Mouse (Mus musculus) forebrain, embryonic 14.5 days (tissue): Measurements from ENCODE around the gene Tpm1. TPM values are rescaled to one million over a fixed set of nuclear protein-coding genes. Genes with fewer than 3 reads are reported as not detected.

Experiments
- ATAC-seq: fragments of 200-750 bp; cut with Nextera tagmentation; 2 replicates; pipeline ENCODE4 v1.8.0; 2017; ENCODE audit warnings: mild to moderate bottlenecking, moderate library complexity
- DNase-seq: peaks from one replicate; pipeline ENCODE4 v3.0.0-alpha.2; 2015; ENCODE audit warnings: low spot score
- H3K27ac ChIP-seq: fragments of 300-500 bp; sonication (generic); 2 replicates; pipeline ENCODE4 v1.5.1; 2014; ENCODE audit warnings: low read depth, mild to moderate bottlenecking, control low read depth, low read length, moderate library complexity
- H3K27me3 ChIP-seq: fragments of 300-500 bp; sonication (generic); replicated peaks from 2 replicates; pipeline ENCODE4 v1.6.1; 2014; ENCODE audit warnings: low read length, control low read depth, mixed read lengths; ENCODE audit not compliant: control insufficient read depth, insufficient read depth
- H3K36me3 ChIP-seq: fragments of 300-500 bp; sonication (generic); 2 replicates; pipeline ENCODE4 v1.6.1; 2014; ENCODE audit warnings: low read length, control low read depth; ENCODE audit not compliant: control insufficient read depth, insufficient read depth
- H3K4me1 ChIP-seq: fragments of 300-500 bp; sonication (generic); 2 replicates; pipeline ENCODE4 v1.6.1; 2014; ENCODE audit warnings: antibody characterized with exemption, low read length, control low read depth; ENCODE audit not compliant: control insufficient read depth, insufficient read depth
- H3K4me2 ChIP-seq: fragments of 300-500 bp; sonication (generic); 2 replicates; pipeline ENCODE4 v1.6.1; 2014; ENCODE audit warnings: mild to moderate bottlenecking, control low read depth, low read length
- H3K4me3 ChIP-seq: fragments of 300-500 bp; sonication (generic); 2 replicates; pipeline ENCODE4 v1.5.1; 2014; ENCODE audit warnings: low read depth, low read length, control low read depth
- H3K9ac ChIP-seq: fragments of 300-500 bp; sonication (generic); 2 replicates; pipeline ENCODE4 v1.6.1; 2014; ENCODE audit warnings: mild to moderate bottlenecking, low read length, control low read depth, moderate library complexity
- H3K9me3 ChIP-seq: fragments of 300-500 bp; sonication (generic); replicated peaks from 2 replicates; pipeline ENCODE4 v1.6.1; 2016; ENCODE audit warnings: low read length, control low read depth, mixed read lengths; ENCODE audit not compliant: control insufficient read depth
- WGBS: fragments of 180-500 bp; shearing (Covaris S2); extraction: QIAGEN DNeasy Blood & Tissue Kit; methylation state at CpG from one replicate; pipeline ENCODE4 v1.1.7; 2014; 5-methylcytosine and 5-hydroxymethylcytosine counted together
- polyA plus RNA-seq: library from polyadenylated mRNA; unstranded; fragments of >200 nt; fragmentation: Nextera tagmentation; extraction: Ambion mirVana; gene quantifications from 2 replicates; pipeline ENCODE4 v1.2.1, GENCODE M21; 2014

Gene Tpm1
- polyA plus RNA-seq, 1 experiment from 2014 or later = 104 TPM

DNA sequence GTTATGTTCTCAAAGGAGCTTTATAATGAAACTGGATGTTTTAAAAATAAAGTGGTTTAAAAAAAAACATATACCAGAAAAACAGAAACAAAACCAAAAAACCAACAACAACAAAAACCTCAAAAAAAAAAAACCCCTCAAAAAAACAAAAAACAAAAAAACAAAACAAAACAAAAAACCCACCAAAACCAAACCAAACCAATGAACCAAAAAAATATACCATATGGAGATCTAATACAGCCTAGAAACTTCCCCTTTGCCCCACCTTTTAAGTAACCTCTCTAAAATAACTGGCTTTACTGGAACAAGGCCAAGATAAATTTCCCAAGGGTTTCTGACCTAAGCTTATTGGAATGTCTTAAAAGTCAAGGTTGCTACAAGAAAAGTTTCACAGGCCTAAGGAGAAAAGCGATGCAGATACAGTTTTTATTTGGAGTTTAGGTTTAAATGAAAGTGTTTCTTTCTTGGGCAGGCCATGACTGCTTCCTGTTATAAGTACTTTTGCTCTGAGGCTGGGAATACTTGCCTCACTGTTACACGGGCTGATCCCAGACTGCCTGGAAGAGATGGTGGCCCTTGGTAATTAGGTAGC lies 12.6 kb downstream of the Tpm1 start:
- ATAC-seq (no peak), DNase-seq (no peak)
- no peak overlapping the region for H3K4me3 ChIP-seq
- no peak overlapping the region for H3K9ac ChIP-seq
- H3K36me3 ChIP-seq = peaks cover 47% of the 10 kb centered on the region
- peaks cover 17% of the 10 kb centered on the region for H3K4me1 ChIP-seq
- H3K4me2 ChIP-seq = no peak overlapping the region
- H3K9me3 ChIP-seq = peaks cover 7% of the 10 kb centered on the region
- no peak overlapping the region for H3K27ac ChIP-seq
- H3K27me3 ChIP-seq = no peaks in the 10 kb centered on the region
- WGBS = 71% methylated on average over 2 of the region's 2 CpGs

DNA sequence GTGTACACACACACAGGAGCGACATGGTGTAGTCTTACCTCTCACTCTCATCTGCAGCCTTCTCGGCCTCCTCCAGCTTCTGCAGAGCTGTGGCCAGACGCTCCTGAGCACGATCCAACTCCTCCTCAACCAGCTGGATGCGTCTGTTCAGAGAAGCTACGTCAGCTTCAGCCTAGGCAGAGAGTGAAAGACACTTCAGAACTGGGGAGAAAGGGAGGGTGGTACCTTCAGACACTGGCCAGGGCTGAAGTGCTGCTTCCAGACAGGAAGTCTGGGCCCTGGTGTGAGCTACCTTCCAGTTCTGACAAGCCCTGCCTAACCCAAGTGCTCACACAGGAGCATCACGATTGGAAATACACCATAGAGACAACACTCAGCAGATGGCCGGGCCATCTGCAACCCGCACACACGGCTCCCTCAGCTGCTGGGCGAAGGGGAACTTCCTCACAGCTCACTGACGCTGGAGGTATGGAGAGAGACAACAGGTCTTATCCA lies 13.2 kb downstream of the Tpm1 start:
- no peak overlapping the region for H3K9ac ChIP-seq
- WGBS = 85% methylated on average over 12 of the region's 12 CpGs
- ATAC-seq = peak; percentile 52; the same call in 1 of the 2 replicates
- H3K4me3 ChIP-seq = no peak overlapping the region
- H3K36me3 ChIP-seq = peaks cover 51% of the 10 kb centered on the region
- peaks cover 10% of the 10 kb centered on the region for H3K4me1 ChIP-seq
- H3K9me3 ChIP-seq = peaks cover 7% of the 10 kb centered on the region
- peak overlapping the region; percentile 46; the same call in 1 of the 2 replicates for H3K27ac ChIP-seq
- peak; percentile 66 for DNase-seq
- no peak overlapping the region for H3K4me2 ChIP-seq
- H3K27me3 ChIP-seq = no peaks in the 10 kb centered on the region

DNA sequence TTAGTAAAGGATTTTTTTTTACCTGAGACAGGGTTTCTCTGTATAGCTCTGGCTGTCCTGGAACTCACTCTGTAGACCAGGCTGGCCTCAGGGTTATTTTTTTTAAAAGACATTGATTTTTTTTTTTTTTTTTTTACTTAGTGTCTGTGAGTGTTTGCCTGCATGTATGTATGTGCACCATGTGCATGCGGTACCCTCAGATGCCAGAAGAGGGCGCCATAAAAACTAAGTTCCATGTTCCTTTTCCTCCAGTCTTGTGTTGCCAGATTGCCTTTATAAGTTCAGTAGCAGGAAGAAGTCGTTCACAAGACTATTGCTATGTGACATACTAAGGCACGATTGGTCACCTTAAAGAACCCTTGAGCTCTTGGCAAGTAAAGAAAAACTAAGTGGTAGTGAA lies 14.5 kb downstream of the Tpm1 start:
- H3K27ac ChIP-seq = no peak overlapping the region
- no peaks in the 10 kb centered on the region for H3K4me1 ChIP-seq
- no peak overlapping the region for H3K4me2 ChIP-seq
- WGBS = 96% methylated on average over 4 of the region's 4 CpGs
- no peak overlapping the region for H3K4me3 ChIP-seq
- peaks cover 64% of the 10 kb centered on the region for H3K36me3 ChIP-seq
- no peaks in the 10 kb centered on the region for H3K27me3 ChIP-seq
- H3K9ac ChIP-seq = no peak overlapping the region
- peaks cover 7% of the 10 kb centered on the region for H3K9me3 ChIP-seq
- ATAC-seq = no peak
- no peak for DNase-seq

- Histone ChIP-seq H3K36me3 (peaks cover 78% of the 10 kb centered on the region), H3K27ac (no peak overlapping the region), H3K27me3 (no peaks in the 10 kb centered on the region), H3K4me2 (no peak overlapping the region), H3K4me3 (no peak overlapping the region), H3K4me1 (no peaks in the 10 kb centered on the region), H3K9ac (no peak overlapping the region), H3K9me3 (peaks cover 7% of the 10 kb centered on the region)
- no peak for ATAC-seq
- no peak for DNase-seq
- 94% methylated on average over 10 of the region's 10 CpGs for WGBS
These were observed 16.2 kb downstream of the Tpm1 start for GRCm38 (mm10) chr9:67033016-67033415.

DNA sequence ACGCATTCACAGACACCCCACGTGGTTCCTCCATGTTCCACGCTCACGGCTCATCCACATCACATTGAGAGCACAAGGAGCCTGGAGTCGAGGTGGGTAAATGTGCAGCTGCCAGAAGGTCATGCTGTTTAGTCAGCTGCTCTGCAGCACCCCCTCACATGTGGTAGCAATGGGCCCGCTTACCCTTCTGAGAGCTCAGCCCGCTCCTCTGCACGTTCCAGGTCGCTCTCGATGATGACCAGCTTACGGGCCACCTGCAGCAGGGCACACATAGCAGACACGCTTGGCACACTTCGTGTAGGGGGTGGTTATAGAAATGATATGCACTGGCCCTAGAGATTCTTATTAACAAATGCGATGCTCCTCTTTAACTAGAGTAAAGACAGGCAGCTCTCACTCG lies 16.6 kb downstream of the Tpm1 start:
- Histone ChIP-seq H3K9ac (no peak overlapping the region), H3K4me2 (no peak overlapping the region), H3K27ac (no peak overlapping the region), H3K4me3 (no peak overlapping the region), H3K27me3 (no peaks in the 10 kb centered on the region), H3K9me3 (peaks cover 7% of the 10 kb centered on the region), H3K36me3 (peaks cover 82% of the 10 kb centered on the region), H3K4me1 (no peaks in the 10 kb centered on the region)
- WGBS = 94% methylated on average over 15 of the region's 15 CpGs
- ATAC-seq (no peak), DNase-seq (no peak)

DNA sequence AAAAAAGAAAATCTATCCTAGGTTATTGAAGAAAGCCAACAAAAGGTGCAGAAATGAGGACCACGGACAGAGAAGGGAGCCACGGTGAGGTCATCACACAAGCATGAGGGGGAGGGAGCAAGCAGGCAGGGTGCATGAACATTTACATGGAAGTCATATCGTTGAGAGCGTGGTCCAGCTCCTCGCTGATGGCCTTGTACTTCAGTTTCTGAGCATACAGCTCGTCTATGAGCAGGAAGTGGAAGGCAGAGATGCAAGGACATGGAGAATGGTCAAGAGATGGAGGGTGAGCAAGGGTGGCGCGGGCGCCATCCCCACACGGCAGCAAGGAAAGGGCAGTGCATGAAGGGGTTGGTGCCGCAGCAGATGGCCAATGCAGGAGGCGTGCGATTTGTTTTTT lies 19.7 kb downstream of the Tpm1 start:
- no peak overlapping the region for H3K4me2 ChIP-seq
- no peak overlapping the region for H3K4me3 ChIP-seq
- WGBS = 88% methylated on average over 13 of the region's 13 CpGs
- peaks cover 90% of the 10 kb centered on the region for H3K36me3 ChIP-seq
- H3K27ac ChIP-seq = no peak overlapping the region
- DNase-seq = no peak
- ATAC-seq = no peak
- no peak overlapping the region for H3K9ac ChIP-seq
- no peaks in the 10 kb centered on the region for H3K4me1 ChIP-seq
- no peaks in the 10 kb centered on the region for H3K9me3 ChIP-seq
- H3K27me3 ChIP-seq = no peaks in the 10 kb centered on the region

- Histone ChIP-seq H3K9ac (no peak overlapping the region), H3K27me3 (no peaks in the 10 kb centered on the region), H3K4me2 (no peak overlapping the region), H3K36me3 (peaks cover 84% of the 10 kb centered on the region), H3K4me3 (no peak overlapping the region), H3K9me3 (no peaks in the 10 kb centered on the region), H3K4me1 (no peaks in the 10 kb centered on the region), H3K27ac (no peak overlapping the region)
- DNase-seq = no peak
- no peak for ATAC-seq
- 87% methylated on average over 4 of the region's 4 CpGs for WGBS
These were observed 20.3 kb downstream of the Tpm1 start for GRCm38 (mm10) chr9:67028929-67029328.

DNA sequence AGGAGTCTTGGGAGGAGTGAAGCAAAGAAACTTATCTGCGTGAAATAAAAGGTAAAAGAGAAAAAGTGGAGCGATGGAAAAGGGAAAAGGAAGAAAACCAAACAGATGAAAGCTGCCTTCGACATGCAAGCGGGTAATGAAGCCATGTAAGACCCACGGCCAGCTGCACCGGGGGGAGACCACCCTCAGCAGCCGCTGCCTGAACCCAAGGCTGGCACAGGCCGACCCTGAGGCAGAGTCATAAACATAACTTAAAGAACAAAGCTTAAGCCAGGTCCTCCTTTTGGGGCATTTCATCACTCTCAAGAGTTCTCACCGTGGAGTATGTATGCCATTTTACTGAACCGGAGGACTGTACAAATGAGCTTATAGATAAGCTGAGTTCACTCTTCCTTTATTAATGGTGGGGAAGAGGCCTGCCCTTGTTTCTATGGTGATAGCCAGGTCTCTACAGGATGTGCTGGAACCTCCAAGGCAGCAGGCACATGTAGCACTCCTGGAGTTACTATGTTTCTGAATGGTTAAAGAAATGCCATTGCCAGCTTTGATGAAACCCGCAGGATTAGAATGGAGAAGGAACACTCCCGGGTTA lies 21.0 kb downstream of the Tpm1 start:
- H3K9ac ChIP-seq = no peak overlapping the region
- DNase-seq (no peak), ATAC-seq (no peak)
- H3K27me3 ChIP-seq = no peaks in the 10 kb centered on the region
- no peak overlapping the region for H3K27ac ChIP-seq
- 88% methylated on average over 12 of the region's 12 CpGs for WGBS
- peaks cover 80% of the 10 kb centered on the region for H3K36me3 ChIP-seq
- no peaks in the 10 kb centered on the region for H3K9me3 ChIP-seq
- H3K4me2 ChIP-seq = no peak overlapping the region
- H3K4me1 ChIP-seq = no peaks in the 10 kb centered on the region
- no peak overlapping the region for H3K4me3 ChIP-seq

DNA sequence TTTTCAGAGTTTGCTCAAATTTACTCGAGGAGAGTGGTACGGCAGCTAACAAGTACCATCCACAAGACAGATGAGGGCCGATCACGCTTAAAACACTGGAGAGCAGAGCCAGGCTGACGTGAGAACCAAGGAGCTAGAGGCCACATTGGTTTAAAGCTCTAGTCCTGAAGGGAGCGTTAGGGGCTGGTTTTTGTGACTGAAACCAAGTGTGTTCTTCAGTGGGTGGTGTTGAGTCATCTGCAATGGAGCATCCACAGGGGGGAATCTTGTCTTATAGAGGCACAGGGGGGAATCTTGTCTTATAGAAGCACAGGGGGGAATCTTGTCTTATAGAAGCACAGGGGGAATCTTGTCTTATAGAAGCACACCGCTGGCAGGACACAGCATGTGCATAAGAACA lies 22.3 kb downstream of the Tpm1 start:
- no peaks in the 10 kb centered on the region for H3K4me1 ChIP-seq
- H3K27me3 ChIP-seq = no peaks in the 10 kb centered on the region
- no peaks in the 10 kb centered on the region for H3K9me3 ChIP-seq
- no peak overlapping the region for H3K4me3 ChIP-seq
- ATAC-seq (no peak), DNase-seq (no peak)
- H3K4me2 ChIP-seq = no peak overlapping the region
- H3K36me3 ChIP-seq = peaks cover 67% of the 10 kb centered on the region
- H3K27ac ChIP-seq = no peak overlapping the region
- 91% methylated on average over 7 of the region's 7 CpGs for WGBS
- no peak overlapping the region for H3K9ac ChIP-seq
